In genomic region chr9:30522595-30523350, GRCm38 (mm10) we compare ENCODE assay signal across 15 mouse cellular contexts.
A peak's percentile ranks its signal among the peaks of the same experiment; 100 is the strongest.
DNase-seq lines count a peak whose midpoint lies in the region; ATAC-seq lines count a peak whose summit lies in the region.
"Had no signal": no experiment of that assay in that cellular context is flagged by ENCODE, and none has a peak within 500 bp of the region (broad histone marks: within the 10 kb centered on the region; RNA-seq: fewer than 3 reads in every experiment).

No protein-coding gene starts in this region.

- no peak overlapping the region for H3K4me2 ChIP-seq in embryonic facial prominence, embryonic 14.5 days (ENCODE audit: low read depth, low read length)
- no peak overlapping the region for H3K4me2 ChIP-seq in limb, embryonic 12.5 days
- no peak overlapping the region for H3K4me2 ChIP-seq in midbrain, embryonic 15.5 days
- H3K4me2 ChIP-seq: forebrain, embryonic 13.5 days; stomach, embryonic 15.5 days had no signal

- H3K4me3 ChIP-seq in embryonic facial prominence, embryonic 14.5 days (ENCODE audit: low read depth, low read length), result no peak overlapping the region
- no peak overlapping the region for H3K4me3 ChIP-seq in limb, embryonic 12.5 days (replicated peaks)
- no peak overlapping the region for H3K4me3 ChIP-seq in midbrain, embryonic 15.5 days
- H3K4me3 ChIP-seq: forebrain, embryonic 13.5 days; midbrain, embryonic 10.5 days; stomach, embryonic 15.5 days had no signal

- no peaks in the 10 kb centered on the region for H3K27me3 ChIP-seq in embryonic facial prominence, embryonic 14.5 days (replicated peaks; ENCODE audit: control insufficient read depth, insufficient read depth, low read length)
- H3K27me3 ChIP-seq in limb, embryonic 12.5 days, result no peaks in the 10 kb centered on the region
- no peaks in the 10 kb centered on the region for H3K27me3 ChIP-seq in midbrain, embryonic 15.5 days (replicated peaks)
- H3K27me3 ChIP-seq: forebrain, embryonic 13.5 days; stomach, embryonic 15.5 days had no signal

- peaks cover 29% of the 10 kb centered on the region for H3K4me1 ChIP-seq in embryonic facial prominence, embryonic 14.5 days (ENCODE audit: control insufficient read depth, insufficient read depth, low read length)
- H3K4me1 ChIP-seq in limb, embryonic 12.5 days (replicated peaks), result peaks cover 41% of the 10 kb centered on the region
- peaks cover 15% of the 10 kb centered on the region for H3K4me1 ChIP-seq in midbrain, embryonic 15.5 days
- H3K4me1 ChIP-seq: stomach, embryonic 15.5 days had no signal

- H3K27ac ChIP-seq in embryonic facial prominence, embryonic 14.5 days (replicated peaks; ENCODE audit: low read depth, low read length), result peak overlapping the region; percentile 74
- peak overlapping the region; percentile 83 for H3K27ac ChIP-seq in limb, embryonic 12.5 days
- H3K27ac ChIP-seq in midbrain, embryonic 15.5 days, result no peak overlapping the region
- H3K27ac ChIP-seq: forebrain, embryonic 13.5 days; midbrain, embryonic 10.5 days; stomach, embryonic 15.5 days had no signal

- H3K36me3 ChIP-seq in embryonic facial prominence, embryonic 14.5 days (ENCODE audit: control insufficient read depth, insufficient read depth, low read length), result no peaks in the 10 kb centered on the region
- H3K36me3 ChIP-seq in limb, embryonic 12.5 days, result no peaks in the 10 kb centered on the region
- H3K36me3 ChIP-seq in midbrain, embryonic 15.5 days (replicated peaks), result no peaks in the 10 kb centered on the region
- H3K36me3 ChIP-seq: midbrain, embryonic 10.5 days; stomach, embryonic 15.5 days had no signal

- no peaks in the 10 kb centered on the region for H3K9me3 ChIP-seq in embryonic facial prominence, embryonic 14.5 days (ENCODE audit: control insufficient read depth, low read length)
- no peaks in the 10 kb centered on the region for H3K9me3 ChIP-seq in limb, embryonic 12.5 days
- no peaks in the 10 kb centered on the region for H3K9me3 ChIP-seq in midbrain, embryonic 15.5 days
- H3K9me3 ChIP-seq: forebrain, embryonic 13.5 days; midbrain, embryonic 10.5 days; stomach, embryonic 15.5 days had no signal

- ATAC-seq in embryonic facial prominence, embryonic 14.5 days (ENCODE audit: low read depth), result peak; percentile 27; the same call in 1 of the 2 replicates
- no peak for ATAC-seq in limb, embryonic 12.5 days (ENCODE audit: insufficient number of reproducible peaks, insufficient read depth, low FRiP score, low TSS enrichment, low read depth)
- no peak for ATAC-seq in midbrain, embryonic 15.5 days (replicated peaks)
- ATAC-seq: forebrain, embryonic 13.5 days had no signal

- WGBS in embryonic facial prominence, embryonic 14.5 days, result 65% methylated on average over 10 of the region's 10 CpGs
- 57% methylated on average over 10 of the region's 10 CpGs for WGBS in limb, embryonic 12.5 days
- 85% methylated on average over 10 of the region's 10 CpGs for WGBS in midbrain, embryonic 15.5 days

- no peak overlapping the region for H3K9ac ChIP-seq in embryonic facial prominence, embryonic 14.5 days (ENCODE audit: low read depth, low read length)
- no peak overlapping the region for H3K9ac ChIP-seq in limb, embryonic 12.5 days (replicated peaks)
- H3K9ac ChIP-seq in midbrain, embryonic 15.5 days, result no peak overlapping the region
- H3K9ac ChIP-seq: forebrain, embryonic 13.5 days; stomach, embryonic 15.5 days had no signal

- DNase-seq in kidney, adult 9 months, result peak; percentile 14
- DNase-seq in kidney, adult 11 months, result no peak
- DNase-seq in embryonic facial prominence, embryonic 14.5 days (ENCODE audit: low spot score), result peak; percentile 81
- peak; percentile 49 to 69 for DNase-seq in heart, adult 9 months (ENCODE audit: low spot score in 2 of 2)
- no peak for DNase-seq in retina, embryonic 14.5 days (ENCODE audit: low spot score)
- DNase-seq in cerebellum, postnatal 36 days, result no peak
- DNase-seq: cerebellum, adult 8-10 months; lung, adult 2 months; right cerebral cortex, postnatal 4 days; thymus, postnatal 4 days had no signal

Comparison
In these comparisons a context has a peak if more than half of its experiments do, and no peak if none do; other contexts are left out.
1. DNase-seq: peak in kidney, adult 9 months (single experiment), embryonic facial prominence, embryonic 14.5 days (single experiment) and heart, adult 9 months (2 of 2); none in kidney, adult 11 months (single experiment), retina, embryonic 14.5 days (single experiment) and cerebellum, postnatal 36 days (0 of 2).